Mouse (Mus musculus): Measurements from ENCODE around the gene Cenpl.

DNA sequence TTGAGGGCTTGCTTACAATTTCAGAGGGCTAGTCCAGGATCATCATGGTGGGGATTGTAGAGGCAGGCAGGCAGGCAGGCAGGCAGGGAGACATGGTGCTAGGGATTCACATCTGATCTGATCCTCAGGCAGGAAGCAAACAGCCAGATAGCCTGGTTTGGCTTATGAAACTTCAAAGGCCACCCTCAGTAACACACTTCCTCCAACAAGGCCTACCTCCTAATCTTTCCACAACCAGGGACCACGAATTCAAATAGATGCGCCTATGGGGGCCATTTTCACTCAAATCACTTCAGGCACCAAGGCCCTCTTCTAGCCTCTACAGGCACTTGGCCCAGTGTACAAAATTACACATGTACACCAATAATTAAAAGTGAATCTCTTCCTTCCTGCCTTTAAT lies 43.3 kb upstream of the Cenpl start:
- TF ChIP-seq CTCF (IDR thresholded peaks at IDR 0.05; ENCODE audit: control insufficient read depth, insufficient read depth, insufficient read length) = no peak
- no peak for TF ChIP-seq USF1 (IDR thresholded peaks at IDR 0.05; ENCODE audit: low read depth)
- TF ChIP-seq MYOG (IDR thresholded peaks at IDR 0.05; ENCODE audit: control insufficient read depth, extremely low read depth, insufficient read length) = no peak

Data from C2C12 (cell line).